Mouse (Mus musculus) cerebellum, adult 2 months (tissue): ENCODE measurements around the gene Rnf126. TPM values are rescaled to one million over a fixed set of nuclear protein-coding genes. Genes with fewer than 3 reads are reported as not detected.

Experiments used
- DNase-seq, 2 experiments: peaks; one replicate each; pipeline ENCODE4 v3.0.0; 2021
- H3K27ac ChIP-seq: fragments of 200-500 bp; 2 replicates; pipeline ENCODE4 v1.5.1; 2012; ENCODE audit warnings: low read length, control low read depth, inconsistent platforms; ENCODE audit not compliant: insufficient read depth
- H3K27me3 ChIP-seq: fragments of 200-500 bp; 2 replicates; pipeline ENCODE4 v1.6.1; 2012; ENCODE audit warnings: inconsistent platforms, mild to moderate bottlenecking, low read length, moderate library complexity; ENCODE audit not compliant: control insufficient read depth, insufficient read depth
- H3K4me1 ChIP-seq: fragments of 200-500 bp; 2 replicates; pipeline ENCODE4 v1.6.1; 2011; ENCODE audit warnings: low read length; ENCODE audit not compliant: control insufficient read depth, insufficient read depth
- H3K4me3 ChIP-seq: fragments of 200-500 bp; replicated peaks from 2 replicates; pipeline ENCODE3; 2011; ENCODE audit warnings: mild to moderate bottlenecking, low read depth, low read length, control low read depth; ENCODE audit not compliant: insufficient read depth
- CTCF ChIP-seq: fragments of 200-500 bp; IDR thresholded peaks from 2 replicates; pipeline ENCODE4 v1.5.1; 2011; ENCODE audit warnings: low read depth, mild to moderate bottlenecking, control low read depth, low read length, moderate library complexity, borderline replicate concordance; ENCODE audit not compliant: insufficient read depth
- POLR2A ChIP-seq: fragments of 200-500 bp; IDR thresholded peaks from 2 replicates; pipeline ENCODE4 v1.6.1; 2011; ENCODE audit warnings: low read length, control low read depth, borderline replicate concordance; ENCODE audit not compliant: insufficient read depth
- WGBS: fragments of 180-500 bp; shearing (Covaris S2); methylation state at CpG from one replicate; pipeline ENCODE4 v1.1.7; 2018; 5-methylcytosine and 5-hydroxymethylcytosine counted together
- polyA plus RNA-seq: library from polyadenylated mRNA; depleted of rRNA; stranded (reverse); fragments of >200 nt; gene quantifications from 2 replicates; pipeline ENCODE4 v1.2.3, GENCODE M21; 2012

Rnf126 gene
- polyA plus RNA-seq, 1 experiment = 126 TPM

GRCm38 (mm10) chr10:79755854-79756253 is 10.9 kb downstream of the Rnf126 start:
- H3K4me1 ChIP-seq = 0 out of 2 replicates have a peak, but pooled peaks cover 4% of the 10 kb centered on the region
- DNase-seq = peak in 1 of 2 experiments; percentile 41
- H3K27me3 ChIP-seq = no peaks in the 10 kb centered on the region
- no peak overlapping the region for H3K27ac ChIP-seq
- no peak for TF ChIP-seq CTCF
- H3K4me3 ChIP-seq = no peak overlapping the region
- 37% methylated on average over 3 of the region's 3 CpGs for WGBS

- DNase-seq = peak; percentile 81 to 83
- 3% methylated on average over 36 of the region's 36 CpGs for WGBS
- Histone ChIP-seq H3K4me3 (peak within 1 kb of the TSS; percentile 31), H3K4me1 (0 out of 2 replicates have a peak, but pooled peaks cover 4% of the 10 kb centered on the region), H3K27ac (no peak within 1 kb of the TSS), H3K27me3 (no peaks in the 10 kb centered on the region)
- no peak for TF ChIP-seq CTCF
- TF ChIP-seq POLR2A = no peak
Measured at GRCm38 (mm10) chr10:79754856-79755516, 11.8 kb downstream of the Rnf126 start, which contains the start of gene Fgf22. Fgf22 (plus strand) TSS chr10:79755076.

GRCm38 (mm10) chr10:79748496-79748895 is 18.3 kb downstream of the Rnf126 start:
- WGBS = 79% methylated on average over 6 of the region's 6 CpGs
- no peak for TF ChIP-seq POLR2A
- TF ChIP-seq CTCF = no peak
- H3K4me1 ChIP-seq = peaks cover 19% of the 10 kb centered on the region
- H3K4me3 ChIP-seq = no peak overlapping the region
- no peaks in the 10 kb centered on the region for H3K27me3 ChIP-seq
- DNase-seq = no peak
- no peak overlapping the region for H3K27ac ChIP-seq

GRCm38 (mm10) chr10:79746774-79747151 is 20.0 kb downstream of the Rnf126 start:
- Histone ChIP-seq H3K27ac (no peak overlapping the region), H3K27me3 (no peaks in the 10 kb centered on the region), H3K4me3 (no peak overlapping the region), H3K4me1 (peaks cover 28% of the 10 kb centered on the region)
- no peak for TF ChIP-seq POLR2A
- no peak for TF ChIP-seq CTCF
- 18% methylated on average over 6 of the region's 6 CpGs for WGBS
- no peak for DNase-seq

GRCm38 (mm10) chr10:79745898-79746773 is 20.6 kb downstream of the Rnf126 start, which contains the start of gene Polrmt:
Polrmt (minus strand) TSS chr10:79746581.
- Histone ChIP-seq H3K4me3 (peak within 1 kb of the TSS; percentile 72), H3K27me3 (no peaks in the 10 kb centered on the region), H3K4me1 (peaks cover 28% of the 10 kb centered on the region), H3K27ac (no peak within 1 kb of the TSS)
- TF ChIP-seq POLR2A (peak; percentile 53; the same call in 1 of the 2 replicates), CTCF (no peak)
- peak; percentile 95 to 98 for DNase-seq
- 3% methylated on average over 38 of the region's 38 CpGs for WGBS

- no peak for DNase-seq
- H3K27me3 ChIP-seq = no peaks in the 10 kb centered on the region
- peaks cover 28% of the 10 kb centered on the region for H3K4me1 ChIP-seq
- WGBS = 85% methylated on average over 3 of the region's 3 CpGs
- TF ChIP-seq CTCF (no peak), POLR2A (no peak)
- H3K4me3 ChIP-seq = peak overlapping the region; percentile 42
- H3K27ac ChIP-seq = no peak overlapping the region
Measured at GRCm38 (mm10) chr10:79745411-79745810, 21.3 kb downstream of the Rnf126 start.

- H3K27ac ChIP-seq = peak overlapping the region; percentile 62
- WGBS = 13% methylated on average over 15 of the region's 15 CpGs
- H3K4me3 ChIP-seq = no peak overlapping the region
- no peaks in the 10 kb centered on the region for H3K27me3 ChIP-seq
- peaks cover 28% of the 10 kb centered on the region for H3K4me1 ChIP-seq
- TF ChIP-seq CTCF (peak; percentile 17; the same call in 1 of the 2 replicates), POLR2A (no peak)
- peak; percentile 73 to 78 for DNase-seq
Measured at GRCm38 (mm10) chr10:79743650-79744365, 22.9 kb downstream of the Rnf126 start.
